Mouse (Mus musculus) small intestine, adult 2 months (tissue): Measurements from ENCODE around the gene Dysf. TPM values are rescaled to one million over a fixed set of nuclear protein-coding genes. Genes with fewer than 3 reads are reported as not detected.

ENCODE experiments used
- H3K27ac ChIP-seq: fragments of 200-500 bp; 2 replicates; pipeline ENCODE4 v1.5.1; 2012; ENCODE audit warnings: low read depth, low read length, control low read depth, inconsistent platforms; ENCODE audit not compliant: insufficient read depth
- H3K27me3 ChIP-seq: fragments of 200-500 bp; 2 replicates; pipeline ENCODE4 v1.6.1; 2012; ENCODE audit warnings: mild to moderate bottlenecking, moderate library complexity, low read length, inconsistent platforms; ENCODE audit not compliant: control insufficient read depth, insufficient read depth
- H3K36me3 ChIP-seq: fragments of 200-500 bp; 2 replicates; pipeline ENCODE4 v1.6.1; 2012; ENCODE audit warnings: mild to moderate bottlenecking, low read length, control low read depth, inconsistent platforms; ENCODE audit not compliant: control insufficient read depth, insufficient read depth
- H3K4me1 ChIP-seq: fragments of 200-500 bp; 2 replicates; pipeline ENCODE4 v1.6.1; 2012; ENCODE audit warnings: low read length, inconsistent platforms, mixed read lengths; ENCODE audit not compliant: control insufficient read depth, insufficient read depth, insufficient read length
- H3K4me3 ChIP-seq: fragments of 200-500 bp; 2 replicates; pipeline ENCODE4 v1.5.1; 2012; ENCODE audit warnings: low read depth, mild to moderate bottlenecking, control low read depth, inconsistent platforms, low read length, moderate library complexity
- CTCF ChIP-seq: fragments of 200-500 bp; IDR thresholded peaks from 2 replicates; pipeline ENCODE4 v1.5.1; 2012; ENCODE audit warnings: low read depth, mild to moderate bottlenecking, control low read depth, inconsistent platforms, low read length, moderate library complexity, mixed read lengths; ENCODE audit not compliant: insufficient replicate concordance, insufficient read length; ENCODE audit errors: extremely low read depth
- POLR2A ChIP-seq: fragments of 200-500 bp; IDR thresholded peaks from 2 replicates; pipeline ENCODE4 v1.6.1; 2012; ENCODE audit warnings: low read depth, mild to moderate bottlenecking, control low read depth, inconsistent platforms, low read length, moderate library complexity
- WGBS: fragments of 180-500 bp; shearing (Covaris S2); methylation state at CpG from one replicate; pipeline ENCODE4 v1.1.7; 2018; 5-methylcytosine and 5-hydroxymethylcytosine counted together
- polyA plus RNA-seq: library from polyadenylated mRNA; depleted of rRNA; stranded (reverse); fragments of >200 nt; gene quantifications from 2 replicates; pipeline ENCODE4 v1.2.3, GENCODE M21; 2012

Gene Dysf
- polyA plus RNA-seq, 1 experiment, result 7.9 TPM

GRCm38 (mm10) chr6:84111106-84111505 lies 102.7 kb downstream of the Dysf start:
- H3K36me3 ChIP-seq, result no peaks in the 10 kb centered on the region
- WGBS, result 58% methylated on average over 11 of the region's 11 CpGs
- H3K4me1 ChIP-seq, result no peaks in the 10 kb centered on the region
- peaks cover under 1% of the 10 kb centered on the region; the same call in 1 of the 2 replicates for H3K27me3 ChIP-seq
- H3K4me3 ChIP-seq, result no peak overlapping the region
- TF ChIP-seq CTCF, result no peak
- TF ChIP-seq POLR2A, result no peak
- no peak overlapping the region for H3K27ac ChIP-seq

GRCm38 (mm10) chr6:84119731-84120530 lies 111.5 kb downstream of the Dysf start:
- no peak for TF ChIP-seq CTCF
- no peak for TF ChIP-seq POLR2A
- H3K36me3 ChIP-seq, result no peaks in the 10 kb centered on the region
- H3K4me1 ChIP-seq, result no peaks in the 10 kb centered on the region
- no peaks in the 10 kb centered on the region for H3K27me3 ChIP-seq
- 65% methylated on average over 24 of the region's 24 CpGs for WGBS
- no peak overlapping the region for H3K4me3 ChIP-seq
- H3K27ac ChIP-seq, result no peak overlapping the region

GRCm38 (mm10) chr6:84124609-84125008 lies 116.2 kb downstream of the Dysf start:
- Histone ChIP-seq H3K36me3 (no peaks in the 10 kb centered on the region), H3K4me3 (no peak overlapping the region), H3K27ac (no peak overlapping the region), H3K4me1 (no peaks in the 10 kb centered on the region), H3K27me3 (no peaks in the 10 kb centered on the region)
- 87% methylated on average over 9 of the region's 9 CpGs for WGBS
- no peak for TF ChIP-seq POLR2A

- no peaks in the 10 kb centered on the region for H3K36me3 ChIP-seq
- no peak overlapping the region for H3K4me3 ChIP-seq
- 69% methylated on average over 4 of the region's 4 CpGs for WGBS
- no peaks in the 10 kb centered on the region for H3K4me1 ChIP-seq
- TF ChIP-seq POLR2A, result no peak
- TF ChIP-seq CTCF, result no peak
- no peaks in the 10 kb centered on the region for H3K27me3 ChIP-seq
- H3K27ac ChIP-seq, result no peak overlapping the region
These were observed 116.7 kb downstream of the Dysf start for GRCm38 (mm10) chr6:84125101-84125500.

- WGBS, result 83% methylated on average over 2 of the region's 2 CpGs
- Histone ChIP-seq H3K4me3 (no peak overlapping the region), H3K27ac (no peak overlapping the region), H3K4me1 (no peaks in the 10 kb centered on the region), H3K27me3 (no peaks in the 10 kb centered on the region), H3K36me3 (no peaks in the 10 kb centered on the region)
- TF ChIP-seq POLR2A, result no peak
- no peak for TF ChIP-seq CTCF
These were observed 119.8 kb downstream of the Dysf start for GRCm38 (mm10) chr6:84128229-84128628.

- no peaks in the 10 kb centered on the region for H3K36me3 ChIP-seq
- H3K4me1 ChIP-seq, result no peaks in the 10 kb centered on the region
- 94% methylated on average over 4 of the region's 4 CpGs for WGBS
- no peaks in the 10 kb centered on the region for H3K27me3 ChIP-seq
- no peak overlapping the region for H3K4me3 ChIP-seq
- no peak overlapping the region for H3K27ac ChIP-seq
- TF ChIP-seq CTCF (no peak), POLR2A (no peak)
These were observed 122.5 kb downstream of the Dysf start for GRCm38 (mm10) chr6:84130867-84131266.

- WGBS, result 62% methylated on average over 9 of the region's 9 CpGs
- no peak overlapping the region for H3K4me3 ChIP-seq
- no peaks in the 10 kb centered on the region for H3K4me1 ChIP-seq
These were observed 123.1 kb downstream of the Dysf start for GRCm38 (mm10) chr6:84131539-84131938.

GRCm38 (mm10) chr6:84133053-84133452 lies 124.7 kb downstream of the Dysf start:
- 37% methylated on average over 7 of the region's 7 CpGs for WGBS
- Histone ChIP-seq H3K4me3 (no peak overlapping the region), H3K27me3 (no peaks in the 10 kb centered on the region), H3K4me1 (no peaks in the 10 kb centered on the region), H3K27ac (no peak overlapping the region), H3K36me3 (no peaks in the 10 kb centered on the region)
- TF ChIP-seq POLR2A, result no peak
- no peak for TF ChIP-seq CTCF

More at GRCm38 (mm10) chr6:84131539-84131938, 123.1 kb downstream of the Dysf start:
- no peaks in the 10 kb centered on the region for H3K27me3 ChIP-seq
- H3K27ac ChIP-seq, result no peak overlapping the region
- TF ChIP-seq POLR2A (no peak), CTCF (no peak)
- no peaks in the 10 kb centered on the region for H3K36me3 ChIP-seq
